Mouse (Mus musculus) frontal cortex, adult 2 months (tissue): ENCODE measurements at regions not wholly inside any gene's neighbourhood (a gene's known extent, or its start where the extent isn't known, plus 50 kb on each side); places are given as distances from the start of the nearest gene placed in this dataset.
"Not testable (repeated sequence)": the region's sequence is repeated elsewhere in the genome, so short reads cannot be mapped to it uniquely, and the experiment has no call there.

Experiments
- DNase-seq, 2 experiments: peaks; one replicate each; pipeline ENCODE4 v3.0.0; 2022; ENCODE audit warnings: low spot score in 1 of 2; ENCODE audit errors: extremely low spot score in 1 of 2

DNA sequence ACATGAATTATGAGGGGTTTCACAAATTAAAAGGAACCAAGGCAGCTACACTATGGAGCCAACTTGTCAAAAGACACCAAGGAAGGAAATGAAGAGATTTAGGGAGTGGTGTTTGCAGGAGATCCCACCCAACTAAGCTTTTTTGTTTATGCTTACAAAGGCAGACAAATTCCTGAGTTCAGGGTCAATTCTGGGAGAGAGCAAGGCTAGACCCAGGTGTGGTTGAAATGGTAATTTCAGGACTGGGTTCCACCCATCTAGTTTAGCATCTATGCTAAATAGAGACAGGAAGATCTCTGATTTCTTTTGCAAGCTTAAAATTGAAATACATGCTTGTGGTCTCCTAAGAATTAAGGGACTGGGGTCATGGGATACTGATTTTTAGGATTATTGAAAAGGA, 286.0 kb upstream of the Pcdh17 start:
- DNase-seq: no peak

DNA sequence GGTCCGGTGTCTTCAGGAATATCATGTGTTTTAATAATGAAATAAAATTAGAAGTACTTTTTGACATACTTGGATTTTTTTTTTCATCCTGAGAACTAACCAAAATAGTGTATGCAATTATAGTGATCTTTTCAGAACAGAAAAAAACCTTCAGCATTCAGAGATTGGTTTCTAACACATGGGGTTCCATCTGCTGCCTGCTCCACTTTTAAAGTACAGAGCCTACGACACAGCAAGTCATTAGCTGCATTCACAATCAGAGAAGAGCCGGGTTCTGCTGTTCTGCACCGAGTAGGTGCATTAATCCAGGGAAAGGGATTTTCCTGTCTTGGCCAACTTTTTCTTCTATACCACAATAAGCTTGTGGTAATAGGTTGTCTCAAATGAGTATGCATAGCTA, 267.9 kb upstream of the Pcdh17 start:
- DNase-seq: peak; percentile 46 to 54

DNA sequence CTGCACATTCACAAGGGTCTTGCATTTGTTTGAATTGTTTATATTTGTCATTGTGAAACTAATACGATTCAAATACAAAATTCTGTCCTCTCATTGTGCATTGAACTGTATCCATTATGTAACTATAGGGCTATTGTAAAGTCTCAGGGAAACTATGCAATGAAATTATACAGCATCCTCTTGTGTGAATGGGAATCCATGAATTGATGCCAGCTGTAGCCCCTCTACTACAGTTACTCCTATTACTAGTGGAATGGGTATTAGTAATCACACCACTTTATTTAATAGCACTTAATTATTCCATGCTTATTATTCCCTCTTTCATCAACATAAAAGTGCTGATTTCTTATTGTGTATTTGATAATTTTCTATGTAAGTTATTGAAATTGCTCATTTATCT, 232.4 kb upstream of the Pcdh17 start:
- no peak for DNase-seq

DNA sequence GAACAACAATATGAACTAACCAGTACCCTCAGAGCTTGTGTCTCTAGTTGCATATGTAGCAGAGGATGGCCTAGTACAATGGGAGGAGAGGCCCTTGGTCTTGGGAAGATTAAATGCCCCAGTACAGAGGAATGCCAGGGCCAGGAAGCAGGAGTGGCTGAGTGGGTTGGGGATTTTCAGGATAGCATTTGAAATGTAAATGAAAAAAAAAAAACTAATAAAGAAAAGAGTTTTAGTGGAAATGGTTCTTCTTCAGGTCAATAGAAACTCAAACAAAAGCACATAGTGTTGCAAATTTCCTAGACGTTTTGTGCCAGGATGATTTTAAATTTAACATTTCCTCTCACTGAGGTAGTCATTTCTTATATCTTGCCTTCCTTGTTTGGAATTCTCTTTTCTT, 220.4 kb upstream of the Pcdh17 start:
- no peak for DNase-seq

DNA sequence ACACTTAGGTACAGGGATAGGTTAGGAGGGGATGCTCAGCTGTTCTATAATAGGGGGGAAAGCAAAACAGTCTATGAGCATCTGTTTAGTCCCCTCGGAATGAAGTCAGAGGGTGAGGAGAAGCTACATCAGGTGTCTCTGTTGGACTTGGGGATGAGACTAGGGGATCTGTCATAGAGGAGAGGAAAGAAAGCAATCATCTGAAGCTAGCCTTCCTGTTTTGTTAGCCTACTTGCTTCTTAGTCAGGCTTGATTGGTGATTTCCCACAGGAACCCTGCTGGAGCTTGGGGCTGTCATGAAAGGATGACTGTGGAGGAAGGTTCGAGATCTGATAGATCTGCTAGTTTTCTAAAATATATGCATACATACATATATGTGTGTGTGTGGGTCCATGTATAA, 219.4 kb upstream of the Pcdh17 start:
- DNase-seq: no peak

DNA sequence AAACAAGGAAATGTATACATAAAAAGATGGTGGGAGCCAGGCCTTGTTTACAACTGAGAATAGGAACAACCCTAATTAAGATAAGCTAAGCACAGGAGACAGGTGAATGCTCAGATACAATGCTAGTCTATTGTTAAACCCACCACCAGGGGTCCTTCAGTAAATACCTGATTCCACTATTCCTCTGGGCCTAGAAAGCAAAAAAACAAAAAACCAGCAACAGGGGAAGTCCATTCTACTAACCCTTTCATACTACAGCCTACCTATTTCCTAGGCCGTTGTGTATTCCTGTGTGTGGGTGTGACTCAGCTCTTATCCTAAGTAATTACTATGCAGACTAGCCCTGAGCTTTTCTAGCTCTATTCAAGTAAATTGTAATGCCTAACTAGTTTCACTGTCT, 195.4 kb upstream of the Pcdh17 start:
- DNase-seq: not testable (repeated sequence)

DNA sequence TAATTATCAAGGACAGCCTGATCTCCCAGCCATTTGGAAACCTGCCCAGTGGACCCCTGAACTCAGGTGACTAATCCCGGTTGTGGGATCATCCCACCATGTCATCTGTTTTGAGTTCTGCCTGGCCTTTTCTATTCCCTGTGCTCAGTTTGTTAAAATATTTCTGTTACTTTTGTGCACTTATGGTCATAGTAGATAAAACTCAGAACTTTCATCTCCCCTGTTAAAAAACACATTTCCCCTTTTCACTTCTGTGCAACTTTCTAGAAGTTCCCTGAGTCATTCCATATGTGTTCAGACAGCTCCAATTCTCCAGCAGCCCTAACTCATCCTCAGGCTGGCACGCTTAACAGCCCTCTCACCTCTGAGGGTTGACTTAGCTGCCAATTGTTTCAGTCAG, 190.8 kb upstream of the Pcdh17 start:
- DNase-seq: no peak

DNA sequence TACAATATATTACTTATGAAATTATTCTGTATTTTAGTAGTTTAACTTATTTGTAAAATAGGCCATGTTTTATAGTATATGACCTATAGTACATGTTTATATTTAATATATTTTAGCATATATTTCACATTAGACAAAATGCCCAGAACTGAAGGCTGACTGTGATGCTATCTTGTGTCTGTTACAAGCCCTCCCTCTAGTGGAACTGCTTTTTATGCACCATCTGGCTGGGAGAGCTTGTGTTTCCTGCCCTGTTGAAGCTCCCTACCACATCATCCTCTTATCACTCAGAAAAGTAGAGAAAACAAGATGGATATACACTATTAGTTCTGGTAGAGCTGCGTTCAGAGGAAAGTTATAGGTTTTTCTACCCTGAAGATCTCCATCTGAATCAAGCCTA, 185.7 kb upstream of the Pcdh17 start:
- DNase-seq: peak; percentile 4 to 53

DNA sequence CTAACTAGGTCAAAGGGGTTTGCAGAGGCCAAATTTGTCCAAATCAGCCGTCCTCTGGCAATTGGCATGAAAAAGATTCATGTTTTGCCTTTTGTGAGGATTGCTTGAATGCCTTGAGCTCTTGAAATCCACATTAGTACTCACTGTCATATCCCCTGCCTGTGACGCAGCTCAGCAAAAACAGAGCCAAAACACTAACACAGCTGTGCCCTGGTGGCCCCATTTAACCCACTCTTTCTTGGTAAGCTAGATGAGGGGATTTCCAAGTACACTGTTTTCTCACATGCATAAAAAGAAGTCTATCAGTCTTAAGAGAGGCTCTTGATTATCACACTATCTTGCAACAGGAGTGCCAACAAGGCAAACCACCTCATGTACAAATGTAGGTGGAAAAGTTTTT, 184.7 kb upstream of the Pcdh17 start:
- no peak for DNase-seq

DNA sequence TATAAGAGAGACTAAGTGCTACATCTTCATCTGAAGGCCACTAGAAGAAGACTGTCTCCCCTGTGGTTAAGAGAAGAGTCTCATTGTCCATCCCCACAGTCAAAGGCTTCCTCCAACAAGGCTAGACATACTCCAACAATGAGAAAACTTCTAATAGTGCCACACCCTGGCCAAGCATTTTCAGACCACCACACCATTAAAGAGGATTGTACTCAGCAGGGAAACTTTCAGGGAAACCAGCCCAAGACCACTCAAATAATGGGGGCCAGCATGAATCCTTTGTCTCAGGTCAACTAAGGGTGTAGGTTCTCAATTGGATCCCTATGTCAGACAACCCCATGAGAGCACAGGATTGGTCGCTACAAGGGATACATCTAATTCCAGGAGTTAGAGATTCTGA, 179.4 kb upstream of the Pcdh17 start:
- DNase-seq: no peak

DNA sequence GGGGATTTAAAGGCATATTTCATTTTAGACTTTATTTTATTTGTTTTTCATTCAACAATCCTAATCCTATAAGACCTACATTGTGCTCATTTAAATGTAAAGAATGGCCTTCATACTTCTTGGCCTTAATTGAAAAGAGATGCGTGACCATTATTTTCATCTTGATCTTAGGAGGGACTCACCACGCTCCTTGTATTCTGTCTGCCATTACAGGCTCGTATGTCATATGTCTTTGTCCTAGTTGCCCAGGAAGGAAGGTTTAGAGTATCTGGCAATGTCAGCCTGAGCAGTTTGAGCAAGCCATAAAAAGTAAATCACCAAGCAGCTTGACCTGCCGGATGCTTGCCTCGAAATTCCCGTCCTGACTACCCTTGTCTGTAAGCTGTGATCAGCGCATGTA, 177.1 kb upstream of the Pcdh17 start:
- DNase-seq: no peak

DNA sequence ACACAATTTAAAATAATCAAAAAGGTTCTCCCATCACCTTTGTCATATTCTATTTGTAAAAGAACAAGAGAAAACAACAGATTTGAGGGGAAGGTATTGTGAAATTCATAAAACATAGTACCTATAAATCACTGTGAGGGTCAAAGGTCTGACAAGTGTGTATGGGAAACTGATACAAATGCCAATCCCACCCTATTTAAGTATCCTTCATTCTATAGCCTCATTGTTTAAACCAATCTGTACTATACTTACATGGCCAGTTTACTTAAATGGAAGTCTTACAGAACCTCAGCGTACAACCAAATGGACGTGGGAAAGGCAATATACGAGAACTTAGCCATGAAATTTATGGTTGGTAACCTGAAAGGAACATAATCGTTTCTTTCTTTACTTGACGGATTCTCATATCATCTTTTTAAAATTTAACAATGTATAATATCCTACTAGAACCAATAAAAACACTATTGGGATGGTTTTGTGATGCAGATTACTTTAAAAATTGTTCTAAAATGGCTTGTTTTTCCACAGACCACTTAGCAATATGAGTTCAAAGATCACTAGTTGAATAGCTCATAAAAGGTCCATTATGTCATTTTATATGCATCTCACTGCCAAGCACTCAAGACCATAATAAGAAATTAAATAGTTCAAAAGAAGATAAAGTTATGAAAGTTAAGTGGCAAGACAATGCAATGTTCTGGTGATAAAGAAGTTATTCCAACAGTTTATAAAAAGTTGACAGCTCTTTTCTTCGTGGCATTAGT, 159.7 kb upstream of the Pcdh17 start:
- no peak for DNase-seq

DNA sequence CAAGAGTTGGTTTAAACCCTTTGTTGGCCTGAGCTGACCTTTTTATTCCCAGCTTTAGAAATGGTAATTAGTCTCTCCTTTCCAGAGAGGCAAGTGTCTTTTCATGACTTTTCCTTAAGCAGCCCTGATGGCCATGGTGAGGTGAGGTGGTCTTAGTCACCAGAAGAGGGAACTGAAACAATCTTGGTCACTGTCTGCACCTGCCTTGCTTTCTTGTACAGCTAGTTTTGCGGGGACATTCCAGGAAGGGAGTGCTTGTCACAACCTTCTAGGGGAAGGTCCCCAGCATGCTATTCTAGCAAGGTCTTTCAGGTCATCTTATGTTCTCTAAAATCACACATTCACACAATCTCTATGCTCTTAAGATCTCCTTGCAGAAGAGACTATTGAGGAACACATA, 122.6 kb upstream of the Pcdh17 start:
- no peak for DNase-seq

DNA sequence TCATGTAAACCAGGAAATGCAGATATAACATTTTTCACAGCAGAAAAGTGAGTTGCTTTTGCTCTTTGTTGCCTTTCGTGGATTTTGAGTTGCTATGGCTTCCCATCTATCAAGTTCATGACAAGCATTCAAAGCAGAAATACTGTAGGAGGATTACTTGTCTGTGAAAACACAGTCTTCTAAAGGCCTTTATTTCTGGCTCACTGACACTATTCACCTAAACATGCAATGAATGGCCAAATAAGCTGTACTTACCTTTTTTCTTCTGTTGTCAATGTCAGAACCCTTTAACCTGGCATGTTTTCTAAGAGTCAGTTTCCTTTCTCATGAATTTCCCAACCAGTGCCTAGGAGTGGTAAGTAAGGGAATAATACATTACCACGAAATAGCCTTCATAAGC, 103.8 kb upstream of the Pcdh17 start:
- no peak for DNase-seq
